Comparison of ENCODE assay signal across 10 mouse cellular contexts in genomic region chr5:106694683-106695082, GRCm38 (mm10). TPM values are rescaled to one million over a fixed set of nuclear protein-coding genes. Genes with fewer than 3 reads are reported as not detected.
DNase-seq lines count a peak whose midpoint lies in the region; ATAC-seq and TF ChIP-seq lines count a peak whose summit lies in the region.
"Had no signal": no experiment of that assay in that cellular context is flagged by ENCODE, and none has a peak within 500 bp of the region (broad histone marks: within the 10 kb centered on the region; RNA-seq: fewer than 3 reads in every experiment).

No protein-coding gene starts in this region.

- H3K36me3 ChIP-seq in lung, embryonic 14.5 days (ENCODE audit: insufficient read depth) = peaks cover 17% of the 10 kb centered on the region
- 0 out of 2 replicates have a peak, but pooled peaks cover 3% of the 10 kb centered on the region for H3K36me3 ChIP-seq in forebrain, embryonic 13.5 days (ENCODE audit: poor library complexity, severe bottlenecking)
- peaks cover 13% of the 10 kb centered on the region for H3K36me3 ChIP-seq in limb, embryonic 14.5 days (ENCODE audit: control insufficient read depth, insufficient read depth, low read length)
- no peaks in the 10 kb centered on the region for H3K36me3 ChIP-seq in stomach, embryonic 14.5 days (ENCODE audit: control insufficient read depth, insufficient read depth, low read length)

- H3K4me2 ChIP-seq in lung, embryonic 14.5 days = peak overlapping the region; percentile 84
- peak overlapping the region; percentile 84 for H3K4me2 ChIP-seq in forebrain, embryonic 13.5 days
- H3K4me2 ChIP-seq in limb, embryonic 14.5 days (replicated peaks; ENCODE audit: low read depth, low read length, severe bottlenecking) = peak overlapping the region; percentile 50
- H3K4me2 ChIP-seq in stomach, embryonic 14.5 days (replicated peaks; ENCODE audit: low read depth, low read length) = peak overlapping the region; percentile 82

- H3K27me3 ChIP-seq in lung, embryonic 14.5 days (ENCODE audit: insufficient read depth, low read length) = no peaks in the 10 kb centered on the region
- no peaks in the 10 kb centered on the region for H3K27me3 ChIP-seq in forebrain, embryonic 13.5 days
- no peaks in the 10 kb centered on the region for H3K27me3 ChIP-seq in limb, embryonic 14.5 days (ENCODE audit: control insufficient read depth, insufficient read depth, low read length)
- no peaks in the 10 kb centered on the region for H3K27me3 ChIP-seq in stomach, embryonic 14.5 days (ENCODE audit: control insufficient read depth, insufficient read depth, low read length)

- H3K4me1 ChIP-seq in lung, embryonic 14.5 days (ENCODE audit: insufficient read depth) = peaks cover 9% of the 10 kb centered on the region
- peaks cover 38% of the 10 kb centered on the region for H3K4me1 ChIP-seq in forebrain, embryonic 13.5 days
- peaks cover 10% of the 10 kb centered on the region for H3K4me1 ChIP-seq in limb, embryonic 14.5 days (ENCODE audit: control insufficient read depth, insufficient read depth, low read length)
- H3K4me1 ChIP-seq in stomach, embryonic 14.5 days (ENCODE audit: control insufficient read depth, insufficient read depth, low read length) = peaks cover 11% of the 10 kb centered on the region; the same call in 1 of the 2 replicates

- H3K27ac ChIP-seq in lung, embryonic 14.5 days (ENCODE audit: low read depth) = no peak overlapping the region
- no peak overlapping the region for H3K27ac ChIP-seq in forebrain, embryonic 13.5 days
- no peak overlapping the region for H3K27ac ChIP-seq in limb, embryonic 14.5 days (replicated peaks; ENCODE audit: low read depth, low read length)
- no peak overlapping the region for H3K27ac ChIP-seq in stomach, embryonic 14.5 days (ENCODE audit: low read length)

- TF ChIP-seq POLR2A in limb, embryonic 14.5 days (IDR thresholded peaks at IDR 0.05; ENCODE audit: borderline replicate concordance, extremely low read depth, insufficient read depth, insufficient read length) = no peak

- H3K4me3 ChIP-seq in lung, embryonic 14.5 days (ENCODE audit: low read depth, low read length) = peak overlapping the region; percentile 89
- peak overlapping the region; percentile 87 for H3K4me3 ChIP-seq in forebrain, embryonic 13.5 days
- peak overlapping the region; percentile 86 for H3K4me3 ChIP-seq in limb, embryonic 14.5 days (replicated peaks; ENCODE audit: low read length)
- peak overlapping the region; percentile 81 for H3K4me3 ChIP-seq in stomach, embryonic 14.5 days (ENCODE audit: low read depth, low read length)

- no peak for DNase-seq in lung, embryonic 14.5 days
- DNase-seq in lung, postnatal 4 days = no peak
- DNase-seq in limb, embryonic 14.5 days (ENCODE audit: low spot score) = no peak
- no peak for DNase-seq in left cerebral cortex, postnatal 10 days (ENCODE audit: extremely low spot score in 1 of 2, low spot score in 2 of 2)
- no peak for DNase-seq in adrenal gland, postnatal 36 days
- DNase-seq in adrenal gland, postnatal 4 days (ENCODE audit: low spot score in 2 of 2) = no peak
- DNase-seq: kidney, postnatal 14 days; thymus, adult 2 months had no signal

- intact Hi-C loops in left cerebral cortex, postnatal 10 days (cut with DNase I) = loop anchor here (10.0 kb wide), 1 partner anchor 230 kb away; no protein-coding TSS in a partner anchor

- peak overlapping the region; percentile 98 for H3K9ac ChIP-seq in lung, embryonic 14.5 days
- H3K9ac ChIP-seq in forebrain, embryonic 13.5 days = peak overlapping the region; percentile 95; the same call in 1 of the 2 replicates
- peak overlapping the region; percentile 98; the same call in 1 of the 2 replicates for H3K9ac ChIP-seq in limb, embryonic 14.5 days (ENCODE audit: low read depth, low read length, severe bottlenecking)
- H3K9ac ChIP-seq in stomach, embryonic 14.5 days (replicated peaks; ENCODE audit: low read depth, low read length) = 0 out of 2 replicates have a peak overlapping the region, but pooled peaks have one; percentile 97

- no peak for ATAC-seq in lung, embryonic 14.5 days (ENCODE audit: insufficient read depth)
- ATAC-seq in forebrain, embryonic 13.5 days = no peak
- no peak for ATAC-seq in limb, embryonic 14.5 days (ENCODE audit: low FRiP score, low read depth)
- ATAC-seq in stomach, embryonic 14.5 days (ENCODE audit: insufficient number of reproducible peaks, insufficient read depth, low FRiP score, low read depth) = no peak

- no peaks in the 10 kb centered on the region for H3K9me3 ChIP-seq in lung, embryonic 14.5 days (ENCODE audit: low read depth, low read length)
- H3K9me3 ChIP-seq in forebrain, embryonic 13.5 days (replicated peaks) = no peaks in the 10 kb centered on the region
- H3K9me3 ChIP-seq in limb, embryonic 14.5 days (ENCODE audit: control insufficient read depth, low read length) = no peaks in the 10 kb centered on the region
- H3K9me3 ChIP-seq in stomach, embryonic 14.5 days (ENCODE audit: control insufficient read depth, low read depth, low read length) = no peaks in the 10 kb centered on the region

- 81% methylated on average over 1 of the region's 1 CpGs for WGBS in lung, embryonic 14.5 days
- 94% methylated on average over 1 of the region's 1 CpGs for WGBS in forebrain, embryonic 13.5 days
- 97% methylated on average over 1 of the region's 1 CpGs for WGBS in limb, embryonic 14.5 days
- 100% methylated on average over 1 of the region's 1 CpGs for WGBS in stomach, embryonic 14.5 days

- TF ChIP-seq CTCF in lung, embryonic 14.5 days (IDR thresholded peaks at IDR 0.05; ENCODE audit: low read depth) = no peak

RNA-seq across cellular contexts. Expression of gene Zfp644, which starts 2.4 kb away (rescaled TPM):
- polyA plus RNA-seq in lung, embryonic 14.5 days (2014; fragmentation: Nextera tagmentation; extraction: Ambion mirVana) = 89.9 and 93.2 TPM in 2 replicates
- polyA plus RNA-seq in forebrain, embryonic 13.5 days (2015; fragmentation: Nextera tagmentation; extraction: Ambion mirVana) = 85.2 and 88.5 TPM in 2 replicates
- 38.9 and 39.2 TPM in 2 replicates for polyA plus RNA-seq in limb, embryonic 14.5 days (2012; rRNA removed)
- polyA plus RNA-seq in limb, embryonic 14.5 days (2014; fragmentation: Nextera tagmentation; extraction: Ambion mirVana) = 85.4 and 96.9 TPM in 2 replicates
- 109 and 115 TPM in 2 replicates for polyA plus RNA-seq in stomach, embryonic 14.5 days (2014; fragmentation: Nextera tagmentation; extraction: Ambion mirVana)
- total RNA-seq in left cerebral cortex, postnatal 10 days (2021) = 10 to 100 TPM; 91.0 to 91.7 TPM
- 10 to 100 TPM; 68.9 to 70.1 TPM for total RNA-seq in adrenal gland, postnatal 36 days (2021)
- 10 to 100 TPM; 91.2 to 93.8 TPM for total RNA-seq in adrenal gland, postnatal 4 days (2021)
